Mouse (Mus musculus): ENCODE measurements around the gene Atn1. TPM values are rescaled to one million over a fixed set of nuclear protein-coding genes. Genes with fewer than 3 reads are reported as not detected.

The Atn1 gene
- polyA plus RNA-seq, 1 experiment from 2014 or later: 24.4 TPM

GRCm38 (mm10) chr6:124703789-124704188, 52.5 kb downstream of the Atn1 start:
- H3K36me3 ChIP-seq (ENCODE audit: control insufficient read depth, insufficient read depth, low read length): peaks cover 76% of the 10 kb centered on the region
- H3K4me3 ChIP-seq (replicated peaks; ENCODE audit: low read depth, low read length): no peak overlapping the region
- no peaks in the 10 kb centered on the region for H3K4me1 ChIP-seq (ENCODE audit: control insufficient read depth, insufficient read depth, low read length)
- ATAC-seq (ENCODE audit: low FRiP score, low TSS enrichment): no peak
- H3K9me3 ChIP-seq (ENCODE audit: control insufficient read depth, low read length): no peaks in the 10 kb centered on the region
- WGBS: 85% methylated on average over 7 of the region's 7 CpGs
- H3K27me3 ChIP-seq (ENCODE audit: control insufficient read depth, insufficient read depth, low read length): no peaks in the 10 kb centered on the region
- no peak overlapping the region for H3K4me2 ChIP-seq (ENCODE audit: low read length)
- DNase-seq: no peak
- no peak overlapping the region for H3K9ac ChIP-seq (replicated peaks; ENCODE audit: low read length)
- H3K27ac ChIP-seq (replicated peaks; ENCODE audit: low read depth, low read length): no peak overlapping the region

- Histone ChIP-seq H3K27ac (replicated peaks; ENCODE audit: low read depth, low read length) (no peak overlapping the region), H3K9ac (replicated peaks; ENCODE audit: low read length) (no peak overlapping the region), H3K4me1 (ENCODE audit: control insufficient read depth, insufficient read depth, low read length) (no peaks in the 10 kb centered on the region), H3K4me2 (ENCODE audit: low read length) (no peak overlapping the region), H3K9me3 (ENCODE audit: control insufficient read depth, low read length) (no peaks in the 10 kb centered on the region), H3K27me3 (ENCODE audit: control insufficient read depth, insufficient read depth, low read length) (no peaks in the 10 kb centered on the region), H3K4me3 (replicated peaks; ENCODE audit: low read depth, low read length) (no peak overlapping the region), H3K36me3 (ENCODE audit: control insufficient read depth, insufficient read depth, low read length) (peaks cover 71% of the 10 kb centered on the region)
- 54% methylated on average over 3 of the region's 3 CpGs for WGBS
- DNase-seq (peak; percentile 79), ATAC-seq (ENCODE audit: low FRiP score, low TSS enrichment) (peak; percentile 59; the same call in 1 of the 2 replicates)
Measured at GRCm38 (mm10) chr6:124702784-124703103, 53.6 kb downstream of the Atn1 start.

DNA sequence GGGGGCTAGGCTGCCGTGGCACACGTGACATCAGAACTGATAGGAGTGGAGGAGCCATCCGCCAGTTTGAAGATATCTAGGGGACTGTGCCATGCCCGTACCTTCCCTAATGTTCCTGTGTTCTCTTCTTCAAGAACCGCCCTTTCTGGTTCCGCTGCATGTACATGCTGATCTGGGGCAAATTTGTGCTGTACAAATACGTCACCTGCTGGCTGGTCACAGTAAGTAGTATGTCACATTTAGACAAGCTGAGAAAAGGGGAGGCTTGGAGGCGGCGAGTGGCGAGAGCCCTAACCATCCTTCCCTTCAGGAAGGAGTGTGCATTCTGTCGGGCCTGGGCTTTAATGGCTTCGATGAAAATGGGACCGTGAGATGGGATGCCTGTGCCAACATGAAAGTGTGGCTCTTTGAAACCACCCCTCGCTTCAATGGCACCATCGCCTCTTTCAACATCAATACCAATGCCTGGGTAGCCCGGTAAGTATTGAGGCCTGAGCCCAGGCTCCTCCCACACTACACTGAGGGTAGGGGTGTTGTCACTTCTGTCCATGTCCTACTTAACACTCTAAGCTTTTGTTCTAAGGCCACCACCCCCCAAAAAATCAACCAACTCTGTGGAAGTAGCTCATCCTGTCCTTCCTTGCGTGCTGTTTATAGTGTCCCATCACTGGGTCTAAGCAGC, 54.1 kb downstream of the Atn1 start:
- no peak overlapping the region for H3K27ac ChIP-seq (replicated peaks; ENCODE audit: low read depth, low read length)
- WGBS: 92% methylated on average over 17 of the region's 17 CpGs
- no peaks in the 10 kb centered on the region for H3K27me3 ChIP-seq (ENCODE audit: control insufficient read depth, insufficient read depth, low read length)
- H3K4me1 ChIP-seq (ENCODE audit: control insufficient read depth, insufficient read depth, low read length): no peaks in the 10 kb centered on the region
- ATAC-seq (ENCODE audit: low FRiP score, low TSS enrichment) (peak; percentile 38; the same call in 1 of the 2 replicates), DNase-seq (no peak)
- no peak overlapping the region for H3K4me3 ChIP-seq (replicated peaks; ENCODE audit: low read depth, low read length)
- H3K4me2 ChIP-seq (ENCODE audit: low read length): no peak overlapping the region
- no peak overlapping the region for H3K9ac ChIP-seq (replicated peaks; ENCODE audit: low read length)
- peaks cover 69% of the 10 kb centered on the region for H3K36me3 ChIP-seq (ENCODE audit: control insufficient read depth, insufficient read depth, low read length)
- H3K9me3 ChIP-seq (ENCODE audit: control insufficient read depth, low read length): no peaks in the 10 kb centered on the region

GRCm38 (mm10) chr6:124701338-124701737, 55.0 kb downstream of the Atn1 start:
- peaks cover 66% of the 10 kb centered on the region for H3K36me3 ChIP-seq (ENCODE audit: control insufficient read depth, insufficient read depth, low read length)
- no peak overlapping the region for H3K4me3 ChIP-seq (replicated peaks; ENCODE audit: low read depth, low read length)
- H3K9ac ChIP-seq (replicated peaks; ENCODE audit: low read length): no peak overlapping the region
- no peaks in the 10 kb centered on the region for H3K27me3 ChIP-seq (ENCODE audit: control insufficient read depth, insufficient read depth, low read length)
- no peaks in the 10 kb centered on the region for H3K9me3 ChIP-seq (ENCODE audit: control insufficient read depth, low read length)
- 81% methylated on average over 8 of the region's 8 CpGs for WGBS
- ATAC-seq (ENCODE audit: low FRiP score, low TSS enrichment) (no peak), DNase-seq (peak; percentile 24)
- no peak overlapping the region for H3K27ac ChIP-seq (replicated peaks; ENCODE audit: low read depth, low read length)
- no peaks in the 10 kb centered on the region for H3K4me1 ChIP-seq (ENCODE audit: control insufficient read depth, insufficient read depth, low read length)
- no peak overlapping the region for H3K4me2 ChIP-seq (ENCODE audit: low read length)

GRCm38 (mm10) chr6:124699962-124700610, 56.2 kb downstream of the Atn1 start:
- no peak overlapping the region for H3K4me3 ChIP-seq (replicated peaks; ENCODE audit: low read depth, low read length)
- ATAC-seq (ENCODE audit: low FRiP score, low TSS enrichment): no peak
- H3K4me2 ChIP-seq (ENCODE audit: low read length): no peak overlapping the region
- H3K4me1 ChIP-seq (ENCODE audit: control insufficient read depth, insufficient read depth, low read length): no peaks in the 10 kb centered on the region
- H3K9me3 ChIP-seq (ENCODE audit: control insufficient read depth, low read length): no peaks in the 10 kb centered on the region
- 78% methylated on average over 11 of the region's 11 CpGs for WGBS
- peaks cover 55% of the 10 kb centered on the region for H3K36me3 ChIP-seq (ENCODE audit: control insufficient read depth, insufficient read depth, low read length)
- DNase-seq: no peak
- H3K9ac ChIP-seq (replicated peaks; ENCODE audit: low read length): no peak overlapping the region
- no peak overlapping the region for H3K27ac ChIP-seq (replicated peaks; ENCODE audit: low read depth, low read length)
- no peaks in the 10 kb centered on the region for H3K27me3 ChIP-seq (ENCODE audit: control insufficient read depth, insufficient read depth, low read length)

- DNase-seq (no peak), ATAC-seq (ENCODE audit: low FRiP score, low TSS enrichment) (no peak)
- H3K36me3 ChIP-seq (ENCODE audit: control insufficient read depth, insufficient read depth, low read length): peaks cover 48% of the 10 kb centered on the region
Measured at GRCm38 (mm10) chr6:124699366-124699765, 57.0 kb downstream of the Atn1 start.

DNA sequence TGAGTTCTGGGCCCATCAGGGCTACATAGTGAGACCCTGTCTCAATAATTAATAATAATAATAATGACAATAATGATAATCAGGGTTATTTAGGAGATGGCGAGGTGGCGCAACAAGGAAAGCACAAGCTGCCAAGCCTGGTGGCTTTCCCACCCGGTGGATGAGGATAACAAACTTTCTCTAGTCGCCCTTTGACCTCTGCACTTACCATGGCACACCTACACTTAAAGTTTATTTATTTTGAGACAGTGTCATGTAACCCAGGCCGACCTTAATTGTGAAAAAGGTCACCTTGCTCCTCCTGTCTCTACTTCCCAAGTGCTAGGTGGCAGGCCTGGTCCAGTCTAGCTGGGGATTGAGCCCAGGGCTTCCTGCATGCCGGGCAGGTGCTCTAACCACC, 57.6 kb downstream of the Atn1 start:
- Histone ChIP-seq H3K9me3 (ENCODE audit: control insufficient read depth, low read length) (no peaks in the 10 kb centered on the region), H3K36me3 (ENCODE audit: control insufficient read depth, insufficient read depth, low read length) (peaks cover 42% of the 10 kb centered on the region)
- 89% methylated on average over 6 of the region's 6 CpGs for WGBS

More at GRCm38 (mm10) chr6:124699366-124699765, 57.0 kb downstream of the Atn1 start:
- Histone ChIP-seq H3K27me3 (ENCODE audit: control insufficient read depth, insufficient read depth, low read length) (no peaks in the 10 kb centered on the region), H3K9ac (replicated peaks; ENCODE audit: low read length) (no peak overlapping the region), H3K4me2 (ENCODE audit: low read length) (no peak overlapping the region), H3K4me3 (replicated peaks; ENCODE audit: low read depth, low read length) (no peak overlapping the region), H3K27ac (replicated peaks; ENCODE audit: low read depth, low read length) (no peak overlapping the region), H3K4me1 (ENCODE audit: control insufficient read depth, insufficient read depth, low read length) (no peaks in the 10 kb centered on the region), H3K9me3 (ENCODE audit: control insufficient read depth, low read length) (no peaks in the 10 kb centered on the region)
- 90% methylated on average over 4 of the region's 4 CpGs for WGBS

GRCm38 (mm10) chr6:124696441-124697150, 59.7 kb downstream of the Atn1 start:
- 93% methylated on average over 7 of the region's 7 CpGs for WGBS

More for the DNA sequence above, 57.6 kb downstream of the Atn1 start:
- DNase-seq (no peak), ATAC-seq (ENCODE audit: low FRiP score, low TSS enrichment) (no peak)
- Histone ChIP-seq H3K27me3 (ENCODE audit: control insufficient read depth, insufficient read depth, low read length) (no peaks in the 10 kb centered on the region), H3K4me3 (replicated peaks; ENCODE audit: low read depth, low read length) (no peak overlapping the region), H3K4me2 (ENCODE audit: low read length) (no peak overlapping the region), H3K4me1 (ENCODE audit: control insufficient read depth, insufficient read depth, low read length) (no peaks in the 10 kb centered on the region), H3K27ac (replicated peaks; ENCODE audit: low read depth, low read length) (no peak overlapping the region), H3K9ac (replicated peaks; ENCODE audit: low read length) (no peak overlapping the region)

More at GRCm38 (mm10) chr6:124696441-124697150, 59.7 kb downstream of the Atn1 start:
- Histone ChIP-seq H3K4me1 (ENCODE audit: control insufficient read depth, insufficient read depth, low read length) (no peaks in the 10 kb centered on the region), H3K9me3 (ENCODE audit: control insufficient read depth, low read length) (no peaks in the 10 kb centered on the region), H3K9ac (replicated peaks; ENCODE audit: low read length) (no peak overlapping the region), H3K27me3 (ENCODE audit: control insufficient read depth, insufficient read depth, low read length) (no peaks in the 10 kb centered on the region), H3K27ac (replicated peaks; ENCODE audit: low read depth, low read length) (no peak overlapping the region), H3K4me2 (ENCODE audit: low read length) (no peak overlapping the region), H3K36me3 (ENCODE audit: control insufficient read depth, insufficient read depth, low read length) (peaks cover 20% of the 10 kb centered on the region), H3K4me3 (replicated peaks; ENCODE audit: low read depth, low read length) (no peak overlapping the region)
- no peak for DNase-seq
- ATAC-seq (ENCODE audit: low FRiP score, low TSS enrichment): no peak
